ENCODE assay signal across 21 mouse cellular contexts in the genomic region with DNA sequence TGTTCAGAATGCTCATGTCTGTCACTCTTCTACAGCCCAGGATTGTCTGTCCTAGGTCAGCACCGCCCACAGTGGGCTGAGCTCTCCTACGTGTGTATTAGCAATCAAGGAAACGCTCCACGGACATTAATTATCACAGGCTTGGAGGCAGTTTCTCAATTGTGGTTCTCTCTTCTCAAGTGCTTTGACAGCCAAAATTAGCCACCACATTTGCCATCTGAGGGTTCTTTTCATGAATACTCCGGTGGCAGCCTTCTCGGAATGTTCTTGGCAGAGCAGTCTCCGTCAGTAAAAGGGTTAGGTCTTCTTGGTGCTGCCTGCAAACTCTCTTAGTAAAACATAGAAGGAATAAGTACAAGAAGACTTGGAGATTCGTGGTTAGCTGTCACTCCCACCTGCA. TPM values are rescaled to one million over a fixed set of nuclear protein-coding genes. Genes with fewer than 3 reads are reported as not detected.
DNase-seq lines count a peak whose midpoint lies in the region; ATAC-seq and TF ChIP-seq lines count a peak whose summit lies in the region.
"Had no signal": no experiment of that assay in that cellular context is flagged by ENCODE, and none has a peak within 500 bp of the region (broad histone marks: within the 10 kb centered on the region; RNA-seq: fewer than 3 reads in every experiment).

No protein-coding gene starts in this region.

- no peak for ATAC-seq in hindbrain, embryonic 11.5 days (ENCODE audit: low FRiP score)
- ATAC-seq in midbrain, embryonic 11.5 days (ENCODE audit: low FRiP score): no peak

- TF ChIP-seq POLR2A in brain, embryonic 14.5 days (IDR thresholded peaks at IDR 0.05; ENCODE audit: borderline replicate concordance, extremely low read depth, insufficient read depth, insufficient read length, poor library complexity, severe bottlenecking): no peak

- H3K4me3 ChIP-seq in hindbrain, embryonic 10.5 days: no peak overlapping the region
- H3K4me3 ChIP-seq in hindbrain, embryonic 11.5 days (ENCODE audit: low read depth, low read length): no peak overlapping the region
- H3K4me3 ChIP-seq in midbrain, embryonic 10.5 days: no peak overlapping the region
- no peak overlapping the region for H3K4me3 ChIP-seq in midbrain, embryonic 11.5 days (ENCODE audit: low read depth, low read length)
- H3K4me3 ChIP-seq: erythroblast, embryonic 14.5 days; heart, embryonic 10.5 days; hindbrain, embryonic 13.5 days; limb, embryonic 13.5 days; liver, embryonic 13.5 days; neural tube, embryonic 13.5 days had no signal

- H3K4me1 ChIP-seq in hindbrain, embryonic 10.5 days (replicated peaks): peaks cover 35% of the 10 kb centered on the region
- H3K4me1 ChIP-seq in hindbrain, embryonic 11.5 days (replicated peaks; ENCODE audit: control insufficient read depth, insufficient read depth, low read length): peaks cover 2% of the 10 kb centered on the region; the same call in 1 of the 2 replicates
- peaks cover 31% of the 10 kb centered on the region for H3K4me1 ChIP-seq in midbrain, embryonic 10.5 days
- H3K4me1 ChIP-seq in midbrain, embryonic 11.5 days (ENCODE audit: control insufficient read depth, insufficient read depth, low read length): peaks cover 2% of the 10 kb centered on the region; the same call in 1 of the 2 replicates

- H3K27me3 ChIP-seq in hindbrain, embryonic 10.5 days (ENCODE audit: insufficient read depth, poor library complexity, severe bottlenecking): no peaks in the 10 kb centered on the region
- no peaks in the 10 kb centered on the region for H3K27me3 ChIP-seq in hindbrain, embryonic 11.5 days (ENCODE audit: control insufficient read depth, insufficient read depth, low read length)
- H3K27me3 ChIP-seq in midbrain, embryonic 10.5 days (ENCODE audit: low read depth, poor library complexity, severe bottlenecking): no peaks in the 10 kb centered on the region
- H3K27me3 ChIP-seq in midbrain, embryonic 11.5 days (ENCODE audit: control insufficient read depth, insufficient read depth, low read length): no peaks in the 10 kb centered on the region
- H3K27me3 ChIP-seq: hindbrain, embryonic 13.5 days; limb, embryonic 13.5 days; liver, embryonic 13.5 days; neural tube, embryonic 13.5 days had no signal

- H3K9ac ChIP-seq in hindbrain, embryonic 11.5 days (ENCODE audit: low read depth, low read length): no peak overlapping the region
- no peak overlapping the region for H3K9ac ChIP-seq in midbrain, embryonic 11.5 days (ENCODE audit: low read length)
- H3K9ac ChIP-seq: hindbrain, embryonic 13.5 days; limb, embryonic 13.5 days; liver, embryonic 13.5 days; lung, embryonic 14.5 days; neural tube, embryonic 13.5 days had no signal

- H3K36me3 ChIP-seq in hindbrain, embryonic 10.5 days: peaks cover 13% of the 10 kb centered on the region
- 0 out of 2 replicates have a peak, but pooled peaks cover 2% of the 10 kb centered on the region for H3K36me3 ChIP-seq in hindbrain, embryonic 11.5 days (ENCODE audit: control insufficient read depth, insufficient read depth, low read length)
- H3K36me3 ChIP-seq in midbrain, embryonic 10.5 days: peaks cover 21% of the 10 kb centered on the region
- 0 out of 2 replicates have a peak, but pooled peaks cover 2% of the 10 kb centered on the region for H3K36me3 ChIP-seq in midbrain, embryonic 11.5 days (ENCODE audit: control insufficient read depth, insufficient read depth, low read length)

- H3K4me2 ChIP-seq in hindbrain, embryonic 11.5 days (replicated peaks; ENCODE audit: low read depth, low read length): no peak overlapping the region
- H3K4me2 ChIP-seq in midbrain, embryonic 11.5 days: no peak overlapping the region
- H3K4me2 ChIP-seq: hindbrain, embryonic 13.5 days; limb, embryonic 13.5 days; liver, embryonic 13.5 days; lung, embryonic 14.5 days; neural tube, embryonic 13.5 days had no signal

- DNase-seq in hindbrain, embryonic 10.5 days (ENCODE audit: low spot score): no peak
- no peak for DNase-seq in hindbrain, embryonic 11.5 days (ENCODE audit: low spot score)
- DNase-seq in midbrain, embryonic 10.5 days (ENCODE audit: low spot score): no peak
- DNase-seq in midbrain, embryonic 11.5 days (ENCODE audit: low spot score, missing footprints): no peak
- DNase-seq in brain, embryonic 14.5 days (ENCODE audit: low read depth): peak; percentile 40
- peak; percentile 32 for DNase-seq in layer of hippocampus, adult 9-11 months
- no peak for DNase-seq in natural killer cell, adult 2 months (ENCODE audit: low spot score in 2 of 2)
- DNase-seq: adrenal gland, adult 2 months; cerebellum, adult 9-10 months; gastrocnemius, postnatal 25 days; kidney, adult 9 months; kidney, postnatal 36 days; liver, embryonic 13.5 days; lung, embryonic 14.5 days; lung, postnatal 36 days; right cerebral cortex, postnatal 4 days had no signal

- H3K27ac ChIP-seq in hindbrain, embryonic 10.5 days: 0 out of 2 replicates have a peak overlapping the region, but pooled peaks have one; percentile 80
- H3K27ac ChIP-seq in hindbrain, embryonic 11.5 days (ENCODE audit: low read depth, low read length): no peak overlapping the region
- H3K27ac ChIP-seq in midbrain, embryonic 10.5 days (replicated peaks): peak overlapping the region; percentile 76; the same call in 1 of the 2 replicates
- H3K27ac ChIP-seq in midbrain, embryonic 11.5 days (ENCODE audit: low read depth, low read length): no peak overlapping the region
- H3K27ac ChIP-seq: heart, embryonic 10.5 days; hindbrain, embryonic 13.5 days; limb, embryonic 13.5 days; liver, embryonic 13.5 days; neural tube, embryonic 13.5 days had no signal

- WGBS in hindbrain, embryonic 10.5 days: 91% methylated on average over 8 of the region's 8 CpGs
- WGBS in hindbrain, embryonic 11.5 days: 86% methylated on average over 8 of the region's 8 CpGs
- 90% methylated on average over 8 of the region's 8 CpGs for WGBS in midbrain, embryonic 10.5 days
- 93% methylated on average over 8 of the region's 8 CpGs for WGBS in midbrain, embryonic 11.5 days

- TF ChIP-seq CTCF in brain, embryonic 14.5 days (IDR thresholded peaks at IDR 0.05; ENCODE audit: borderline replicate concordance, extremely low read depth, insufficient read depth, insufficient read length): no peak

- peaks cover 8% of the 10 kb centered on the region for H3K9me3 ChIP-seq in hindbrain, embryonic 10.5 days
- no peaks in the 10 kb centered on the region for H3K9me3 ChIP-seq in hindbrain, embryonic 11.5 days (ENCODE audit: control insufficient read depth, low read length)
- H3K9me3 ChIP-seq in midbrain, embryonic 10.5 days (replicated peaks): peaks cover 3% of the 10 kb centered on the region; the same call in 1 of the 2 replicates
- no peaks in the 10 kb centered on the region for H3K9me3 ChIP-seq in midbrain, embryonic 11.5 days (ENCODE audit: control insufficient read depth, low read length)
- H3K9me3 ChIP-seq: heart, embryonic 10.5 days; hindbrain, embryonic 13.5 days; liver, embryonic 13.5 days had no signal

RNA-seq across cellular contexts. Expression of a gene that starts 50.5 kb away (rescaled TPM):
- polyA plus RNA-seq in hindbrain, embryonic 10.5 days (2016; fragmentation: Nextera tagmentation; extraction: Ambion mirVana): 4.2 and 4.7 TPM in 2 replicates
- 5.0 and 6.7 TPM in 2 replicates for polyA plus RNA-seq in hindbrain, embryonic 11.5 days (2014; fragmentation: Nextera tagmentation; extraction: Ambion mirVana)
- 4.5 TPM in 2 replicates for polyA plus RNA-seq in midbrain, embryonic 10.5 days (2016; fragmentation: Nextera tagmentation; extraction: Ambion mirVana)
- 4.9 and 5.6 TPM in 2 replicates for polyA plus RNA-seq in midbrain, embryonic 11.5 days (2014; fragmentation: Nextera tagmentation; extraction: Ambion mirVana)
- polyA plus RNA-seq in brain, embryonic 14.5 days (2012; rRNA removed): 2.9 and 5.4 TPM in 2 replicates

RNA-seq across cellular contexts. Expression of a gene that starts 50.7 kb away (rescaled TPM):
- polyA plus RNA-seq in hindbrain, embryonic 10.5 days (2016; fragmentation: Nextera tagmentation; extraction: Ambion mirVana): 30.6 and 35.6 TPM in 2 replicates
- 45.0 and 45.6 TPM in 2 replicates for polyA plus RNA-seq in hindbrain, embryonic 11.5 days (2014; fragmentation: Nextera tagmentation; extraction: Ambion mirVana)
- 29.6 and 36.0 TPM in 2 replicates for polyA plus RNA-seq in midbrain, embryonic 10.5 days (2016; fragmentation: Nextera tagmentation; extraction: Ambion mirVana)
- polyA plus RNA-seq in midbrain, embryonic 11.5 days (2014; fragmentation: Nextera tagmentation; extraction: Ambion mirVana): 45.9 and 46.7 TPM in 2 replicates
- polyA plus RNA-seq in brain, embryonic 14.5 days (2012; rRNA removed): 53.2 and 56.2 TPM in 2 replicates

Comparison
In these comparisons a context has a peak if more than half of its experiments do, and no peak if none do; other contexts are left out.
1. H3K27ac ChIP-seq: peak in hindbrain, embryonic 10.5 days (single experiment) and midbrain, embryonic 10.5 days (single experiment); none in hindbrain, embryonic 11.5 days (single experiment) and midbrain, embryonic 11.5 days (single experiment).
2. DNase-seq: peak in brain, embryonic 14.5 days (single experiment) and layer of hippocampus, adult 9-11 months (single experiment); none in hindbrain, embryonic 10.5 days (single experiment), hindbrain, embryonic 11.5 days (single experiment), midbrain, embryonic 10.5 days (single experiment), midbrain, embryonic 11.5 days (single experiment) and natural killer cell, adult 2 months (0 of 2).